Mouse (Mus musculus): ENCODE results near the gene Ift27. TPM values are rescaled to one million over a fixed set of nuclear protein-coding genes. Genes with fewer than 3 reads are reported as not detected.

Gene Ift27
- total RNA-seq (2014; fragmentation: Nextera tagmentation) = 50.0 and 53.9 TPM in 2 replicates
- total RNA-seq (2017) = 4.7 and 14.0 TPM in 2 replicates

GRCm38 (mm10) chr15:78173972-78174886 is at the start of gene Ift27:
Gene Ift27, minus strand, starts transcription at chr15:78174107.
- ATAC-seq (replicated peaks; ENCODE audit: low FRiP score, low TSS enrichment, poor library complexity, severe bottlenecking) = peak; percentile 96

- ATAC-seq (replicated peaks; ENCODE audit: low FRiP score, low TSS enrichment, poor library complexity, severe bottlenecking) = no peak
Observed at GRCm38 (mm10) chr15:78215269-78215668, 41.4 kb upstream of the Ift27 start.

- ATAC-seq (replicated peaks; ENCODE audit: low FRiP score, low TSS enrichment, poor library complexity, severe bottlenecking) = no peak
Observed at GRCm38 (mm10) chr15:78211367-78211766, 37.5 kb upstream of the Ift27 start.

GRCm38 (mm10) chr15:78210203-78210602 is 36.3 kb upstream of the Ift27 start:
- no peak for ATAC-seq (replicated peaks; ENCODE audit: low FRiP score, low TSS enrichment, poor library complexity, severe bottlenecking)

- ATAC-seq (replicated peaks; ENCODE audit: low FRiP score, low TSS enrichment, poor library complexity, severe bottlenecking) = no peak
Observed at GRCm38 (mm10) chr15:78206312-78206711, 32.4 kb upstream of the Ift27 start, which contains the start of gene Pvalb. Gene Pvalb, minus strand, starts transcription at chr15:78206400.

GRCm38 (mm10) chr15:78205192-78205591 is 31.3 kb upstream of the Ift27 start:
- no peak for ATAC-seq (replicated peaks; ENCODE audit: low FRiP score, low TSS enrichment, poor library complexity, severe bottlenecking)

- no peak for ATAC-seq (replicated peaks; ENCODE audit: low FRiP score, low TSS enrichment, poor library complexity, severe bottlenecking)
Observed at GRCm38 (mm10) chr15:78204053-78204847, 30.3 kb upstream of the Ift27 start.

GRCm38 (mm10) chr15:78195096-78195880 is 21.4 kb upstream of the Ift27 start:
- ATAC-seq (replicated peaks; ENCODE audit: low FRiP score, low TSS enrichment, poor library complexity, severe bottlenecking) = no peak

- no peak for ATAC-seq (replicated peaks; ENCODE audit: low FRiP score, low TSS enrichment, poor library complexity, severe bottlenecking)
Observed at GRCm38 (mm10) chr15:78194320-78194719, 20.4 kb upstream of the Ift27 start.

GRCm38 (mm10) chr15:78189636-78190035 is 15.7 kb upstream of the Ift27 start:
- ATAC-seq (replicated peaks; ENCODE audit: low FRiP score, low TSS enrichment, poor library complexity, severe bottlenecking) = 0 out of 2 replicates have a peak, but pooled peaks have one; percentile 18

- no peak for ATAC-seq (replicated peaks; ENCODE audit: low FRiP score, low TSS enrichment, poor library complexity, severe bottlenecking)
Observed at GRCm38 (mm10) chr15:78188546-78188945, 14.6 kb upstream of the Ift27 start.

- ATAC-seq (replicated peaks; ENCODE audit: low FRiP score, low TSS enrichment, poor library complexity, severe bottlenecking) = no peak
Observed at GRCm38 (mm10) chr15:78186906-78187305, 13.0 kb upstream of the Ift27 start.

GRCm38 (mm10) chr15:78185609-78186008 is 11.7 kb upstream of the Ift27 start:
- ATAC-seq (replicated peaks; ENCODE audit: low FRiP score, low TSS enrichment, poor library complexity, severe bottlenecking) = no peak

GRCm38 (mm10) chr15:78184855-78185254 is 10.9 kb upstream of the Ift27 start:
- peak; percentile 52; the same call in 1 of the 2 replicates for ATAC-seq (replicated peaks; ENCODE audit: low FRiP score, low TSS enrichment, poor library complexity, severe bottlenecking)

- ATAC-seq (replicated peaks; ENCODE audit: low FRiP score, low TSS enrichment, poor library complexity, severe bottlenecking) = no peak
Observed at GRCm38 (mm10) chr15:78181701-78182405, 7.9 kb upstream of the Ift27 start.

- no peak for ATAC-seq (replicated peaks; ENCODE audit: low FRiP score, low TSS enrichment, poor library complexity, severe bottlenecking)
Observed at GRCm38 (mm10) chr15:78179775-78180174, 5.9 kb upstream of the Ift27 start.

- ATAC-seq (replicated peaks; ENCODE audit: low FRiP score, low TSS enrichment, poor library complexity, severe bottlenecking) = no peak
Observed at GRCm38 (mm10) chr15:78178397-78178796, 4.5 kb upstream of the Ift27 start.

- no peak for ATAC-seq (replicated peaks; ENCODE audit: low FRiP score, low TSS enrichment, poor library complexity, severe bottlenecking)
Observed at GRCm38 (mm10) chr15:78177257-78177656, 3.4 kb upstream of the Ift27 start.

- no peak for ATAC-seq (replicated peaks; ENCODE audit: low FRiP score, low TSS enrichment, poor library complexity, severe bottlenecking)
Observed at GRCm38 (mm10) chr15:78174887-78175245, 959 bp upstream of the Ift27 start.

Measured in megakaryocyte-erythroid progenitor cell, adult 5-6 weeks (primary cell).